Mouse (Mus musculus): ENCODE results near the gene Mmadhc.

DNA sequence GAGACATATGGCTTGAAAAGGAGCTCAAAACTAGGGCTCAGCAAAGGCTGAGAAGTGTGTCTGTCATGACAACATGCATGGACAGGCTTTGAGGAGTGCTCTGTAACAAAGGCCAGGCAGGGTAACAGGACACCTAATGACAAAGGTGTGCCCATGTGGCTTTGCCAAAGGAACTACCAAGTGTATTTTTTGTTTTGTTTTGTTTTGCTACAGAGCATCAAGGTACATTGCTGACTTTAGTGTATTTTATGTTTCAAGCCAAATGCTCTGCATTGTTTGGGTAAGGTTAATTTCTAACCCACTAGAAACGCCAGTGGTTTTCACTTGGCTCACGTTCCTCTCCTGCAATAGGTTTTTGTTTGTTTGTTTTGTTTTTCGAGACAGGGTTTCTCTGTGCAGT is 42.5 kb upstream of the Mmadhc start:
- TF ChIP-seq CTCF (IDR thresholded peaks at IDR 0.05 in 2 of 3, conservative IDR thresholded peaks at IDR 0.05 in 1 of 3; ENCODE audit: control insufficient read depth in 1 of 3, insufficient read depth in 1 of 3, low read depth in 2 of 3, low read length in 3 of 3, poor library complexity in 1 of 3, severe bottlenecking in 1 of 3) (no peak), ZC3H11A (IDR thresholded peaks at IDR 0.05; ENCODE audit: low read depth, low read length) (no peak), POLR2A (IDR thresholded peaks at IDR 0.05; ENCODE audit: control insufficient read depth in 1 of 2, insufficient read depth in 1 of 2, low read depth in 1 of 2, low read length in 2 of 2, poor library complexity in 1 of 2) (no peak), E2F4 (IDR thresholded peaks at IDR 0.05; ENCODE audit: borderline replicate concordance, low read depth, low read length) (no peak), NRF1 (IDR thresholded peaks at IDR 0.05; ENCODE audit: insufficient read depth, low read depth, low read length, poor library complexity, severe bottlenecking) (no peak), EP300 (IDR thresholded peaks at IDR 0.05; ENCODE audit: low read depth in 1 of 2, low read length in 2 of 2) (no peak), USF2 (IDR thresholded peaks at IDR 0.05; ENCODE audit: borderline replicate concordance in 1 of 2, insufficient read depth in 1 of 2, low read depth in 1 of 2, low read length in 2 of 2) (no peak), TAL1 (IDR thresholded peaks at IDR 0.05; ENCODE audit: low read length) (no peak), USF1 (IDR thresholded peaks at IDR 0.05; ENCODE audit: low read depth, low read length) (no peak), GATA1 (IDR thresholded peaks at IDR 0.05; ENCODE audit: low read depth, low read length) (no peak), SIN3A (IDR thresholded peaks at IDR 0.05; ENCODE audit: low read length) (no peak), MAZ (IDR thresholded peaks at IDR 0.05; ENCODE audit: low read depth, low read length) (no peak)

Data from MEL (cell line).